Mouse (Mus musculus): ENCODE data around the gene Rpl41.

GRCm38 (mm10) chr10:128535206-128535605 is 13.9 kb downstream of the Rpl41 start:
- no peak for TF ChIP-seq FLI1 (IDR thresholded peaks at IDR 0.05; ENCODE audit: low read length)
- no peak for TF ChIP-seq GATA1 (IDR thresholded peaks at IDR 0.05; ENCODE audit: borderline replicate concordance, low read length)
